ENCODE assay signal across 27 mouse cellular contexts in the genomic region with DNA sequence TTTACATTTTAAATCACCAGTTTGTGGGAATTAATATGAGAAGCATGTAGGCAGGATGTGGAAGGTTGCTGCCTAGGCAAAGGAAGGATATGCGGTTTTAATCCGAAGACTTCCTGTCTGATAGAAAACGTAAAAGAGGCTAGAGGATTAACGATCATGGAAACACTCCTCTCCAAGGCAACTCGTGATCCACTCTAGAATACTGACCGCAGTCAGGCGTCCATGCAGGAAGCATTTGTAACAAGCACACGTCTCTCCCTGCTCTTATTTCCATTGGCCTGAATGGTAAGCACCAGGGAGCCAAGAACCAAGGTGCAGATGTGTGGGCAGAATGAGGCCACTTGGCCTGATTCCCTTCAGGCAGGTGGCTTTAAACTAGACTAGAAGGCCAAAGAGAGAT. TPM values are rescaled to one million over a fixed set of nuclear protein-coding genes. Genes with fewer than 3 reads are reported as not detected.
DNase-seq lines count a peak whose midpoint lies in the region; TF ChIP-seq lines count a peak whose summit lies in the region.
"Had no signal": no experiment of that assay in that cellular context is flagged by ENCODE, and none has a peak within 500 bp of the region (broad histone marks: within the 10 kb centered on the region; RNA-seq: fewer than 3 reads in every experiment).

No protein-coding gene starts in this region.

- H3K27ac ChIP-seq in kidney, adult 2 months (ENCODE audit: insufficient read depth, low read depth, low read length): no peak overlapping the region
- H3K27ac ChIP-seq: forebrain, embryonic 10.5 days; heart, embryonic 10.5 days; hindbrain, embryonic 15.5 days; limb, embryonic 10.5 days; liver, embryonic 12.5 days; lung, embryonic 15.5 days had no signal

- H3K4me3 ChIP-seq in kidney, adult 2 months (ENCODE audit: insufficient read depth, low read depth, low read length): no peak overlapping the region
- H3K4me3 ChIP-seq: forebrain, embryonic 10.5 days; heart, embryonic 10.5 days; hindbrain, embryonic 15.5 days; limb, embryonic 10.5 days; liver, embryonic 12.5 days; lung, embryonic 15.5 days; myocyte had no signal

- 57% methylated on average over 8 of the region's 8 CpGs for WGBS in kidney, adult 2 months

- TF ChIP-seq POLR2A in kidney, adult 2 months (IDR thresholded peaks at IDR 0.05; ENCODE audit: low read depth, low read length): no peak

- DNase-seq in kidney, adult 2 months: peak; percentile 5
- no peak for DNase-seq in kidney, postnatal 25 days
- peak; percentile 79 for DNase-seq in 416B (ENCODE audit: low read depth)
- peak; percentile 35 for DNase-seq in T-cell, adult 2 months (ENCODE audit: low spot score)
- DNase-seq in induced T-regulatory cell, adult 2 months (ENCODE audit: low read depth): peak; percentile 16
- no peak for DNase-seq in urinary bladder, adult 18-20 months (ENCODE audit: low spot score in 2 of 2)
- no peak for DNase-seq in spleen, postnatal 10 days (ENCODE audit: low spot score in 2 of 2)
- DNase-seq: adrenal gland, adult 2 months; cerebellum, adult 8-10 months; gastrocnemius, postnatal 14 days; heart, postnatal 10 days; kidney, adult 9 months; retina, postnatal 1 day had no signal

- H3K4me1 ChIP-seq in kidney, adult 2 months (ENCODE audit: control insufficient read depth, insufficient read depth, low read length): no peaks in the 10 kb centered on the region
- H3K4me1 ChIP-seq: forebrain, embryonic 10.5 days; heart, embryonic 10.5 days; hindbrain, embryonic 15.5 days; liver, embryonic 12.5 days; lung, embryonic 15.5 days had no signal

- H3K27me3 ChIP-seq in kidney, adult 2 months (replicated peaks; ENCODE audit: control insufficient read depth, insufficient read depth, low read length): no peaks in the 10 kb centered on the region
- H3K27me3 ChIP-seq: hindbrain, embryonic 15.5 days; liver, embryonic 12.5 days; lung, embryonic 15.5 days had no signal

- no peak for TF ChIP-seq CTCF in kidney, adult 2 months (conservative IDR thresholded peaks at IDR 0.05; ENCODE audit: insufficient read depth, insufficient read length, low read depth, low read length)

- H3K36me3 ChIP-seq in kidney, adult 2 months (ENCODE audit: control insufficient read depth, insufficient read depth, low read length): no peaks in the 10 kb centered on the region
- H3K36me3 ChIP-seq: forebrain, embryonic 10.5 days; G1E; heart, embryonic 10.5 days; hindbrain, embryonic 15.5 days; limb, embryonic 10.5 days; liver, embryonic 12.5 days; lung, embryonic 15.5 days had no signal

RNA-seq across cellular contexts. Expression of a gene that starts 41.8 kb away (rescaled TPM):
- polyA plus RNA-seq in kidney, adult 2 months (2012; rRNA removed): not detected in 2 replicates
- polyA plus RNA-seq: adrenal gland, adult 2 months; C2C12; cortical plate, adult 2 months; embryonic facial prominence, embryonic 14.5 days; forebrain, embryonic 10.5 days; frontal cortex, adult 2 months; G1E; heart, embryonic 10.5 days; hindbrain, embryonic 15.5 days; large intestine, adult 2 months; limb, embryonic 10.5 days; liver, embryonic 12.5 days; lung, embryonic 15.5 days; myocyte; urinary bladder, adult 2 months had no signal

Comparison
In these comparisons a context has a peak if more than half of its experiments do, and no peak if none do; other contexts are left out.
1. DNase-seq: peak in kidney, adult 2 months (single experiment), 416B (single experiment), T-cell, adult 2 months (single experiment) and induced T-regulatory cell, adult 2 months (single experiment); none in kidney, postnatal 25 days (0 of 2), urinary bladder, adult 18-20 months (0 of 2) and spleen, postnatal 10 days (0 of 2).